Mouse (Mus musculus) cerebellum, postnatal 4 days (tissue): Measurements from ENCODE around the gene Slc25a22.
A peak's percentile ranks its signal among the peaks of the same experiment; 100 is the strongest.

Experiments used
- DNase-seq, 2 experiments: peaks; one replicate each; pipeline ENCODE4 v3.0.0; 2022; ENCODE audit warnings: low spot score in 2 of 2, mixed read lengths in 1 of 2

The Slc25a22 gene

GRCm38 (mm10) chr7:141472226-141472625 is 34.5 kb upstream of the Slc25a22 start:
- DNase-seq = no peak

- no peak for DNase-seq
Measured at GRCm38 (mm10) chr7:141471236-141471635, 33.5 kb upstream of the Slc25a22 start.

- no peak for DNase-seq
Measured at GRCm38 (mm10) chr7:141470637-141470944, 32.9 kb upstream of the Slc25a22 start.

GRCm38 (mm10) chr7:141469901-141470636 is 32.4 kb upstream of the Slc25a22 start:
- no peak for DNase-seq

GRCm38 (mm10) chr7:141469352-141469751 is 31.7 kb upstream of the Slc25a22 start:
- DNase-seq = no peak

- no peak for DNase-seq
Measured at GRCm38 (mm10) chr7:141468522-141469211, 31.0 kb upstream of the Slc25a22 start.

- DNase-seq = no peak
Measured at GRCm38 (mm10) chr7:141468164-141468521, 30.5 kb upstream of the Slc25a22 start.

- DNase-seq = peak in 1 of 2 experiments; percentile 66
Measured at GRCm38 (mm10) chr7:141467230-141468030, 29.7 kb upstream of the Slc25a22 start, which contains the start of gene Cd151. Gene Cd151 (plus strand): TSS chr7:141467392.

GRCm38 (mm10) chr7:141466607-141467148 is 29.0 kb upstream of the Slc25a22 start:
- no peak for DNase-seq

- DNase-seq = no peak
Measured at GRCm38 (mm10) chr7:141466045-141466394, 28.3 kb upstream of the Slc25a22 start.

GRCm38 (mm10) chr7:141465388-141466044 is 27.8 kb upstream of the Slc25a22 start:
- DNase-seq = no peak

- no peak for DNase-seq
Measured at GRCm38 (mm10) chr7:141464603-141465201, 27.0 kb upstream of the Slc25a22 start.

GRCm38 (mm10) chr7:141463824-141464602 is 26.3 kb upstream of the Slc25a22 start:
- DNase-seq = no peak

GRCm38 (mm10) chr7:141462333-141462821 is 24.7 kb upstream of the Slc25a22 start:
- no peak for DNase-seq

GRCm38 (mm10) chr7:141461521-141462332 is 24.0 kb upstream of the Slc25a22 start:
- no peak for DNase-seq

- no peak for DNase-seq
Measured at GRCm38 (mm10) chr7:141460391-141461113, 22.9 kb upstream of the Slc25a22 start, which contains the start of gene Cracr2b. Gene Cracr2b (plus strand): TSS chr7:141461094.

- DNase-seq = no peak
Measured at GRCm38 (mm10) chr7:141460001-141460390, 22.3 kb upstream of the Slc25a22 start.

- DNase-seq = no peak
Measured at GRCm38 (mm10) chr7:141459301-141459711, 21.6 kb upstream of the Slc25a22 start.

- no peak for DNase-seq
Measured at GRCm38 (mm10) chr7:141458661-141459060, 21.0 kb upstream of the Slc25a22 start.
